Mouse (Mus musculus): Measurements from ENCODE around the gene Vamp8.

- TF ChIP-seq POLR2A (IDR thresholded peaks at IDR 0.05; ENCODE audit: borderline replicate concordance, extremely low read depth, insufficient read depth, insufficient read length, poor library complexity, severe bottlenecking), result peak; percentile 43; the same call in 1 of the 2 replicates
- peak; percentile 23; the same call in 1 of the 2 replicates for TF ChIP-seq CTCF (IDR thresholded peaks at IDR 0.05; ENCODE audit: borderline replicate concordance, extremely low read depth, insufficient read depth, insufficient read length)
Measured at GRCm38 (mm10) chr6:72362132-72363028, 28.1 kb downstream of the Vamp8 start.

Data from brain, embryonic 14.5 days (tissue).